Mouse (Mus musculus) E14TG2a.4 (cell line): ENCODE data around the gene BC048562.

ENCODE experiments used
- H3K27me3 ChIP-seq: 2 replicates; pipeline ENCODE4 v1.6.1; 2014; ENCODE audit warnings: low read length, control low read depth; ENCODE audit not compliant: insufficient read depth
- H3K36me3 ChIP-seq: 2 replicates; pipeline ENCODE4 v1.6.1; 2014; ENCODE audit warnings: low read length, control low read depth; ENCODE audit not compliant: insufficient read depth
- H3K4me1 ChIP-seq: replicated peaks from 2 replicates; pipeline ENCODE4 v1.6.1; 2014; ENCODE audit warnings: low read depth, low read length, control low read depth
- H3K4me3 ChIP-seq: replicated peaks from 2 replicates; pipeline ENCODE4 v1.5.1; 2014; ENCODE audit warnings: mild to moderate bottlenecking, low read length
- H3K9me3 ChIP-seq: 2 replicates; pipeline ENCODE4 v1.6.1; 2014; ENCODE audit warnings: low read length, control low read depth
- CTCF ChIP-seq: conservative IDR thresholded peaks from 2 replicates; pipeline ENCODE4 v1.5.1; 2014; ENCODE audit warnings: low read length
- NANOG ChIP-seq: IDR thresholded peaks from 2 replicates; pipeline ENCODE4 v1.6.1; 2014; ENCODE audit warnings: borderline replicate concordance, low read length, mixed read lengths
- POU5F1 ChIP-seq: IDR thresholded peaks from 2 replicates; pipeline ENCODE4 v1.6.1; 2014; ENCODE audit warnings: low read length, borderline replicate concordance

Gene BC048562

DNA sequence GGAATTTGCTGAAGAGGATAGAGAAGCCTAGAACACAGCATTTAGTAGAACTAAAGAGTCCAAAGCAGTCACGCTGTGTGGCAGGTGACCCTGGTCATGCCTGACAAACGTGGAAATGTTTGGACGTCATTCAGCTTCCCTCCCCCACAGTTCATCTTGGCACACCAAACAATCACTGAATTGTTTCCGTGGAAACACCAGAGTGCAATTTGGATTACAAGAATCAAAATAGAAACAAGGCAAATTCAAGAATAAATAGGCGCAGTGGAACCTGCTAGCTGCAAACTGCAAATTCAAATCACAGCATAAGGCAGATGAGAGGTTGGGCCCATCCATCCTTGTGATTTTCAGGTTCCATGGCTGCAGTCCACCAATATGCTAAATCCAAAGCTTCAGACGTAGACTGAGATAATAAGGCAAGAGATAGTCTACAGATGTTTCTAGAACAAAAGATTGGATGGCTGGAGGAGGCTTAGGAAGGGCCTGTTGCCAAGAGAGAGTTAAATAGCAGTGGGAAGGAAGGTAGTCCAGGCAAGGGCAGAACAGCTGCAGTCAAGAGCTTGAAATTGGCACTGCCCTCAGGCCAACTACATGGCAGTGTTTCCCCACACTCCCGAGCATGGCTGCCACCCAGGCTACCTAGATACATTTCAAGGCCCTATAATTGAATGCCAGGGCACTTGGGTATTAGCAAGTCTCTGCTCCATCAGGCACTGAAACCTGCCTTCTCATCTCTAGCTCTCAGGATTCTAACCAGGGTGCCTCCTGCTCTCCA lies 34.9 kb upstream of the BC048562 start:
- no peak overlapping the region for H3K4me3 ChIP-seq
- peaks cover 14% of the 10 kb centered on the region; the same call in 1 of the 2 replicates for H3K4me1 ChIP-seq
- H3K27me3 ChIP-seq, result no peaks in the 10 kb centered on the region
- TF ChIP-seq CTCF (no peak), NANOG (no peak), POU5F1 (no peak)
- no peaks in the 10 kb centered on the region for H3K9me3 ChIP-seq
- no peaks in the 10 kb centered on the region for H3K36me3 ChIP-seq

DNA sequence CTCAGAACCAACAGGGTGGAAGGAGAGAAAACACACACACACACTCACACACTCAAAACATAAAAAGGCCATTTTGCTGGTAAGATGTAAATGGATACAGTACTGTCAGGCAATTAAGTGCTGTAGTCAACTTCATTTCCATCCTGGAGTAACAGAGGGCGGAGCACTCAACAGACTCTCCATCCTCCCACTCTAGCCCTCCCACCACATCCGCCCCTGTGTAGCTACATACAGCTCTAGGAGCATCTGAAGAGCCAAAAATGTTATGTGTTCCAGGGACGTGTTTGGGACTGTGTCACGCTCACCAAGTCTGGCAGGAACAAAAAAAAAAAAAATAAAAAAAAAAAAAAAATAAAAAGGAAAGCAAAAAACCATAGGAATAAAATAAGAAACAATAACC lies 33.2 kb upstream of the BC048562 start:
- H3K9me3 ChIP-seq, result no peaks in the 10 kb centered on the region
- no peak for TF ChIP-seq NANOG
- no peak for TF ChIP-seq POU5F1
- TF ChIP-seq CTCF, result no peak
- H3K27me3 ChIP-seq, result no peaks in the 10 kb centered on the region
- H3K36me3 ChIP-seq, result no peaks in the 10 kb centered on the region
- H3K4me3 ChIP-seq, result no peak overlapping the region
- peaks cover 14% of the 10 kb centered on the region; the same call in 1 of the 2 replicates for H3K4me1 ChIP-seq

DNA sequence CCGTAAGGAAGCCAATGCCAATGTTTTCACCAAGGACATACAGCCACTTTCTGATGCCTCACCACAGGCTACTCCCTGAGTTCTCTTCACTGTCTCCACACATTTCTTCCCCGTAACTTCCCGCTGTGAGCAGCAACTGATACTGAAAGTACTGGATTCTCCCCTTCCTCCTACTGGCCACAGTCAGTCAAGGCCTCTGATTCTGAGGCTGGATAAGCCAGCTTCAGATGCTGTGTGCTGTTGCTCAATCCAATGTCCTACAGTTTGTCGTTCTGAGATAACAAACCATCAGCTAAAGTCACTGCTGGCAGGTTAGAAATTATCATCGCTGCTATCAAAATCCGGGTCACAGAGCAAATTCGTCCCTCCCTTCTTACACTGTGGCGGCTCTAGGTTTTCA lies 31.8 kb upstream of the BC048562 start:
- TF ChIP-seq NANOG (no peak), POU5F1 (no peak), CTCF (no peak)
- no peaks in the 10 kb centered on the region for H3K9me3 ChIP-seq
- H3K27me3 ChIP-seq, result no peaks in the 10 kb centered on the region
- H3K36me3 ChIP-seq, result no peaks in the 10 kb centered on the region
- H3K4me3 ChIP-seq, result no peak overlapping the region
- peaks cover 14% of the 10 kb centered on the region; the same call in 1 of the 2 replicates for H3K4me1 ChIP-seq

DNA sequence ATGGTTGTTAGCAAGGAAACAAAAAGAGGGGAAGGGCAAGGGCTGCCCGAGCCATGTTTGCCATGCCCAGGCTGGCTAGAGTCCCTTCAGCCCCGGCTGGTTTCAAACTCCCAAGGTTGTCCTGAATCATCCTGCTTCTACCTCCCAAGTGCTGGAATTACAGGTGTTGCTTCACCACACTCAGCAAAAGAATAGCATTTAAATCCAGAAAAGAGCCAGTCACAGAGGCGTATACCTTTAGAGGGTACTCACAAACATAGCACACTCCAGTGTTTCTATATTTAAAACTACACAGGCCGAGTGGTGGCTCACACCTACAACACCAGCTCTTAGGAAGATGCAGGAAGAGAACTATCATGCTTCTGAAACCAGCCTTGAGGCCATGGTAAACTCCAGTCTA lies 26.7 kb upstream of the BC048562 start:
- H3K4me3 ChIP-seq, result no peak overlapping the region
- no peaks in the 10 kb centered on the region for H3K9me3 ChIP-seq
- H3K4me1 ChIP-seq, result peaks cover 12% of the 10 kb centered on the region
- no peak for TF ChIP-seq POU5F1
- TF ChIP-seq NANOG, result no peak
- no peak for TF ChIP-seq CTCF
- H3K36me3 ChIP-seq, result no peaks in the 10 kb centered on the region
- no peaks in the 10 kb centered on the region for H3K27me3 ChIP-seq

DNA sequence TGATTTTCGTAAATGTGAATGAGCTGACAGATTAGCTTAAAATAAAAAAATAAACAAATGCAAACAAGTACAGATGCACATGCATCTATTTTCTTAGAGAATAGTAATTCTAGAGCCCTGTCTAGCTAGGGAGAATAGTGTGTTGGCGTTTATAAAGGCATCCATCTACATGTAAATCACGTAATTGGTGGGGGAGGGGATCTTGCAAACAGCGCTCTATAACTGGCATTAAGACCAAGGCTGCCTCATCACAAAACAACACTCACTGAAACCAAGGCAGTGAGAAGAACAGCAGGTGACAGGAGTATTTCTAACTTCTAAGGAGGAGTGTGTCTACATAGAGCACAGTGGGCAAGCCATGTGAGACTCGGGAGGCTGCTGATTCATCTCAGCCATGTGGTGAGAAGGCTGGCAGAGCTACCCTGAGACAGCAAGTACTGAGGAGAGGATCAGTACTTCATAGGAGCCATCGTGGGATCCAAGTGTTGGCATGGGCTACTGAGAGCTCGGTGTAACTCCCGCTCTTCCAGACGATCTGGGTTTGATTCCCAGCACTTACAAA lies 24.8 kb upstream of the BC048562 start:
- no peaks in the 10 kb centered on the region for H3K36me3 ChIP-seq
- no peaks in the 10 kb centered on the region for H3K27me3 ChIP-seq
- no peak overlapping the region for H3K4me3 ChIP-seq
- H3K4me1 ChIP-seq, result peaks cover 5% of the 10 kb centered on the region
- H3K9me3 ChIP-seq, result no peaks in the 10 kb centered on the region
- no peak for TF ChIP-seq CTCF
- no peak for TF ChIP-seq NANOG
- no peak for TF ChIP-seq POU5F1

DNA sequence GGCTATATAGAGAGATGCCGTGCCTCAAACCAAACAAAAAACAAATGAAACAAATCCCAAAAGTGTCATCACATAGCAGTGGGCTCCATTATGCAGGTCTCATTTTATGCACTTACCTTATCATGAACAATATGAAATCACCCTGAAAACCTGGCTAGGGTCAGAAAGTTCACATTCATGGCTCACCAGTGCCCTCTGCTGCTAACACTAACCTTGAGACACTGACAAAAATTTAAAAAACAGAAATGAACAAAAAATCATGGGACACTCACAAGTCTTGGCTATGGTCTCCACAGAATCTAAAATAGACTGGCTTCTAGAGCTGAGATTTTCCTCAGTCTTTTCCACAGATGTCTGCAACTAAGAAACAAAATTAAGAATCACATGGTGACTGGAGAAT lies 24.1 kb upstream of the BC048562 start:
- Histone ChIP-seq H3K36me3 (no peaks in the 10 kb centered on the region), H3K4me1 (peaks cover 5% of the 10 kb centered on the region), H3K27me3 (no peaks in the 10 kb centered on the region), H3K4me3 (no peak overlapping the region), H3K9me3 (no peaks in the 10 kb centered on the region)
- TF ChIP-seq CTCF (no peak), POU5F1 (no peak), NANOG (no peak)

DNA sequence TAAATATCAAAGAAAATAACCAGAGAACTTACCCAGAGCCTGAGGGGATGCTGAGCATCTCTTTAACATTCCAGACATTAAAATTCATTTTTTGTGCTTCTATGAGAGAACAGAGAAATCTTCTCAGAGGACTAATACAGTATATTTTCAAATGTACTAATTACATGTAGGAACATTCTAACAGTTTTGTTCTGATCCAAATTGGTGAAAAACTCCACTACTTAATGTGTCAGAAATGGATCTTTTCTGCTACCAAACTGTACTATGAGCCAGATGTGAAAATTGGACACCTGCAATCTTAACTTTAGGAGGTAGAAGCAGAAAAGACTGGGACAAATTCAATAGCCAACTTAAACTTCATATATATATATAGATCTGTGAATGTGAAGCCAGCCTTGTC lies 7.9 kb upstream of the BC048562 start, which contains the start of gene Ccdc36:
Gene Ccdc36, minus strand, starts transcription at position 101 of the 400 bp plus-strand sequence.
- H3K4me1 ChIP-seq, result peaks cover 7% of the 10 kb centered on the region
- H3K4me3 ChIP-seq, result no peak within 1 kb of the TSS
- no peaks in the 10 kb centered on the region for H3K9me3 ChIP-seq
- no peaks in the 10 kb centered on the region for H3K36me3 ChIP-seq
- no peak for TF ChIP-seq POU5F1
- peaks cover 27% of the 10 kb centered on the region for H3K27me3 ChIP-seq

DNA sequence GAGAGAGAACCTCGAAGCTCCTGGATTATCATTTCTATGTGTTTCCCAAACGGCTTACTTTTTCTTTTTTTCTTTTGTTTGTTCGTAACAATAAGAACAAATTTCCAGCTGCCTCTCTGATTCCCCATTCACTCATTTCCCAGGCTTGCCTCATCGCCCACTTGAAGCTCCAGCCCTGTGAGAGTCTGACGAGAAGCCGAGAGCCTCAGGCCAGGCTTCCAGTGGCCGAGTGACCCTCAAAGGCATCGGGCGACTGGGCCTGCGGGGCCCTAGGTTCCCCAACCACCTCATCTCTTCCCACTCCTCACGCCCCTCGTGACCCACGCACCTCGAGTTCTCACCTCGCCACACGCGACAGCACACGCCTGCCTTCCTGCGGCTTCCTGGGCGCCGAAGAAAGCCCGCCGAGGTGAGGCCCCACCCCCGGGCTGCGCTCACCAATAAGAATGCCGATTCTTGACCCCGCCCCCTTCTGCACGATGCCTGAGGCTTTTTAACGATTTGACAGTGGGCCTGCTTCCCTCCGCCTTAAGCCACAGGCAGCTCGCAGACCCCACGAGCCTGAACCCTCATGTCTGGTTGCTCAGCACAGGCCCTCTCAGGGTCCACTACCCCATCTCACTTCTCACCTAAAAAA lies 4.7 kb upstream of the BC048562 start:
- TF ChIP-seq CTCF (no peak), POU5F1 (no peak), NANOG (no peak)
- H3K27me3 ChIP-seq, result peaks cover 31% of the 10 kb centered on the region
- H3K4me3 ChIP-seq, result peak overlapping the region; percentile 67
- H3K9me3 ChIP-seq, result no peaks in the 10 kb centered on the region
- no peaks in the 10 kb centered on the region for H3K36me3 ChIP-seq
- peaks cover 7% of the 10 kb centered on the region for H3K4me1 ChIP-seq
